Mouse (Mus musculus) lung, postnatal 0 days (tissue): ENCODE measurements around the gene Nup50. TPM values are rescaled to one million over a fixed set of nuclear protein-coding genes. Genes with fewer than 3 reads are reported as not detected.

Experiments used
- ATAC-seq: fragments of 200-750 bp; cut with Nextera tagmentation; 2 replicates; pipeline ENCODE4 v1.8.0; 2017; ENCODE audit warnings: moderate library complexity
- DNase-seq: peaks from one replicate; pipeline ENCODE4 v3.0.0-alpha.2; 2016; ENCODE audit warnings: low spot score
- H3K27ac ChIP-seq: fragments of 300-500 bp; sonication (generic); 2 replicates; pipeline ENCODE4 v1.5.1; 2014; ENCODE audit warnings: antibody characterized with exemption, mild to moderate bottlenecking, low read length, mixed read lengths
- H3K27me3 ChIP-seq: fragments of 300-500 bp; sonication (generic); replicated peaks from 2 replicates; pipeline ENCODE4 v1.6.1; 2014; ENCODE audit warnings: low read length, mixed read lengths; ENCODE audit not compliant: insufficient read depth
- H3K36me3 ChIP-seq: fragments of 300-500 bp; sonication (generic); 2 replicates; pipeline ENCODE4 v1.6.1; 2014; ENCODE audit warnings: low read length, mixed read lengths; ENCODE audit not compliant: insufficient read depth
- H3K4me1 ChIP-seq: fragments of 300-500 bp; sonication (generic); 2 replicates; pipeline ENCODE4 v1.6.1; 2014; ENCODE audit warnings: antibody characterized with exemption, low read depth, low read length, mixed read lengths; ENCODE audit not compliant: insufficient read depth
- H3K4me2 ChIP-seq: fragments of 300-500 bp; sonication (generic); replicated peaks from 2 replicates; pipeline ENCODE4 v1.6.1; 2014; ENCODE audit warnings: low read depth, mild to moderate bottlenecking, low read length, moderate library complexity, mixed read lengths
- H3K4me3 ChIP-seq: fragments of 300-500 bp; sonication (generic); 2 replicates; pipeline ENCODE4 v1.5.1; 2014; ENCODE audit warnings: low read depth, low read length
- H3K9ac ChIP-seq: fragments of 300-500 bp; sonication (generic); replicated peaks from 2 replicates; pipeline ENCODE4 v1.6.1; 2014; ENCODE audit warnings: low read depth, mild to moderate bottlenecking
- H3K9me3 ChIP-seq: fragments of 300-500 bp; sonication (generic); 2 replicates; pipeline ENCODE4 v1.6.1; 2016; ENCODE audit warnings: low read length, mixed read lengths
- CTCF ChIP-seq: IDR thresholded peaks from 2 replicates; pipeline ENCODE4 v1.5.1; 2016; ENCODE audit warnings: antibody characterized with exemption, mild to moderate bottlenecking
- EP300 ChIP-seq: IDR thresholded peaks from 2 replicates; pipeline ENCODE4 v1.6.1; 2016; ENCODE audit warnings: antibody characterized with exemption, mild to moderate bottlenecking, control low read depth
- WGBS: fragments of 180-500 bp; shearing (Covaris S2); extraction: QIAGEN DNeasy Blood & Tissue Kit; methylation state at CpG from one replicate; pipeline ENCODE4 v1.1.7; 2014; 5-methylcytosine and 5-hydroxymethylcytosine counted together
- polyA plus RNA-seq: library from polyadenylated mRNA; unstranded; fragments of >200 nt; fragmentation: Nextera tagmentation; extraction: Ambion mirVana; gene quantifications from 2 replicates; pipeline ENCODE4 v1.2.1, GENCODE M21; 2015

The Nup50 gene
- polyA plus RNA-seq, 1 experiment from 2014 or later: 12.1 TPM

DNA sequence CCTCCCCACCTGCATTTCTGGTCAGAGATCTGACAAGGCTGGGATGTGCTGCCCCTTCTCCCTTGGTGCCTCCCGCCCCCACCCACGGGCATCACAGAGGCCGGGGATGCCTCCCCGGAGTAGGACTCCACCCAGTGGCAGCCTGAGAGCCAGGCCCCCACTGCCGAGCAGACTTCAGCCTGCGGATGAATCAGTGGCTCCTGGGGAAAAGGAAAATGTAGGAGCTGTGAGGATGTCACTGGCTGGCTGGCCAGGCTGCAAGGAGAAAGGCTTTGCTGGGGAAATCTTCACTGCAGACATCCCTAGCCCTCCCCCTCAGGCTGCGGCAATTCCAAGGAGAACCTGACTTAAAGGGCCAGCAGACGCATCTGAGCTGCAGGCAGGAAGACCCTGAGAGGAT is 37.5 kb downstream of the Nup50 start:
- no peaks in the 10 kb centered on the region for H3K27me3 ChIP-seq
- TF ChIP-seq CTCF (no peak), EP300 (no peak)
- H3K4me2 ChIP-seq: no peak overlapping the region
- H3K4me1 ChIP-seq: no peaks in the 10 kb centered on the region
- H3K9me3 ChIP-seq: no peaks in the 10 kb centered on the region
- no peaks in the 10 kb centered on the region for H3K36me3 ChIP-seq
- ATAC-seq: no peak
- no peak overlapping the region for H3K9ac ChIP-seq
- 40% methylated on average over 8 of the region's 8 CpGs for WGBS
- no peak overlapping the region for H3K27ac ChIP-seq
- DNase-seq: no peak
- H3K4me3 ChIP-seq: no peak overlapping the region

DNA sequence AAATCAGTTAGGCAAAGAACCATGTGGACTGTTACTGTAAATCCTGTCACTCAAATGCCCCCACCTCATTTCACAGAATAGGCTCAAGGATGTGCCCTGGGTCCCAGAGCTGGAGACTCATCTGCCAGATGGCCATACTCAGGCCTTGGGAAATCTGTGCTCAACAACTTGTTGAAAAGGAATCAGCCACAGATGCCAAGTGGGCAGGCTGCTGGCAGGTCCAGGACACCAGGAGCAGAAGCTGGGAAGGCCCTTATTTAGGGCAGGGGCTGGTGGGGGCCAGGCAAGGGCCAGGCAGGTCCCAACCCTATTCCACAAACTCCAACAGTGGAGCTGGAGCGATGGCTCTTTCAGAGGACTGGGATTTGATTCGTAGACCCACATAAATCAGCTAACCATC is 39.3 kb downstream of the Nup50 start:
- Histone ChIP-seq H3K9me3 (no peaks in the 10 kb centered on the region), H3K4me1 (no peaks in the 10 kb centered on the region), H3K27ac (no peak overlapping the region), H3K4me3 (no peak overlapping the region), H3K27me3 (no peaks in the 10 kb centered on the region), H3K9ac (no peak overlapping the region), H3K4me2 (no peak overlapping the region), H3K36me3 (no peaks in the 10 kb centered on the region)
- ATAC-seq: no peak
- WGBS: 84% methylated on average over 2 of the region's 2 CpGs
- TF ChIP-seq EP300: no peak
- TF ChIP-seq CTCF: no peak
- no peak for DNase-seq

DNA sequence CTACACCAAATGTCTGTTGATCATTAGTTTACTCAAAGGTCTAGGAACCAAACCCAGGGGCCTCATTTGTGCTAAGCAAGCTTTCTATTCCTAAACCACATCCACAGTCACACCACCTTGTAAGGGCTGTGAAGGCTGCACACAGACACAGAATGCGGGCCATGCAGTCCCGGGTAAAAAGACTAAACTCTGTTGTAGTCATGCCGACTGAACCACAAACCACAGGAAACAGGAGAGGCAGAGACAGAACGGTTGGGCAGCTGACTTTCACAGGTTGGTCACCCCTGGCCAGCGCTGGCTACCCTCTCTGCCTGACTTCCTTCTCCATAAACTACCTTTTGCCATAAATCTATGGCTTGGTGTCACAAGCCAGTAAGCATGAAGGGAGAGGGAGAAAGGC is 41.6 kb downstream of the Nup50 start:
- TF ChIP-seq EP300 (no peak), CTCF (no peak)
- DNase-seq (no peak), ATAC-seq (no peak)
- Histone ChIP-seq H3K4me1 (no peaks in the 10 kb centered on the region), H3K9me3 (no peaks in the 10 kb centered on the region), H3K27ac (no peak overlapping the region), H3K4me3 (no peak overlapping the region), H3K27me3 (no peaks in the 10 kb centered on the region), H3K4me2 (no peak overlapping the region), H3K36me3 (no peaks in the 10 kb centered on the region), H3K9ac (no peak overlapping the region)
- 82% methylated on average over 5 of the region's 5 CpGs for WGBS

DNA sequence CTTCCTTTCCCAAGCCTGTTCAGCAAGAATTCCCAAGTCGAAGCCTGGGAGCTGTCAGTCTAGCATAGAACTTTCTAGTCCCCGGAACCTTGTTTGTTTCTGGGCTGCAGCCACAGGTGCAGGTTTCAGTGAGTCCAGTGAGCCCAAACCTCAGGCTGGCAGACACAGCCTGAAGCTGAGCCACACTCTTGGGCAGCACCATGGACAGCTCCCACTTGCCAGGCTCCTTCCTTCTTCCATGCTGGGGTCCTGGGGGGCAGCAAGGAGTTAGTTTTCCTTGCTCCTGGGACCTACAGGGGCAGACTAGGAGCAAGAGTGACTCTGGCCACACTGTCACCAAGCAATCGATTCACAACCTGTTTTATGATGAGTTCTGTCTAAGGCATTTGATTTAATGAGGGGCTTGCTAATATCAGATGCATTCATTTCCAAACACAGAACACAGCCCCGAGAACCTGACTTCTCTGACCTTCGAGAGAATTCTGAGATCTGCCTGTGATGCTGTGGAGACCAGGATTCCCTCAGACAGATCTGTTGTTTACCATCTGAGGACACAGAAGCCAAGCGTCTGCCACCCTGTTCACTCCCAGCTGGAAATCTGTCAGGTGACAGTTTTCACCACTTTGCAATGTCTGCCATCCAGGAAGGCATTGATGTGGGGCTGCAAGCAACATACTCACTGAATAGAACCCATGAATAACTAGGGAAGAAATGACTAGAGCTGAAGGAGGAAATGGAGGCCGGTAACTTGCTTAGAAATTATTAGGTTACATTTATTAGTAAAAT is 42.6 kb downstream of the Nup50 start:
- H3K9ac ChIP-seq: no peak overlapping the region
- no peaks in the 10 kb centered on the region for H3K27me3 ChIP-seq
- DNase-seq (peak; percentile 44), ATAC-seq (no peak)
- no peak overlapping the region for H3K27ac ChIP-seq
- no peaks in the 10 kb centered on the region for H3K4me1 ChIP-seq
- H3K36me3 ChIP-seq: no peaks in the 10 kb centered on the region
- no peak overlapping the region for H3K4me2 ChIP-seq
- no peaks in the 10 kb centered on the region for H3K9me3 ChIP-seq
- H3K4me3 ChIP-seq: no peak overlapping the region
- TF ChIP-seq CTCF (no peak), EP300 (no peak)
- 55% methylated on average over 7 of the region's 7 CpGs for WGBS

DNA sequence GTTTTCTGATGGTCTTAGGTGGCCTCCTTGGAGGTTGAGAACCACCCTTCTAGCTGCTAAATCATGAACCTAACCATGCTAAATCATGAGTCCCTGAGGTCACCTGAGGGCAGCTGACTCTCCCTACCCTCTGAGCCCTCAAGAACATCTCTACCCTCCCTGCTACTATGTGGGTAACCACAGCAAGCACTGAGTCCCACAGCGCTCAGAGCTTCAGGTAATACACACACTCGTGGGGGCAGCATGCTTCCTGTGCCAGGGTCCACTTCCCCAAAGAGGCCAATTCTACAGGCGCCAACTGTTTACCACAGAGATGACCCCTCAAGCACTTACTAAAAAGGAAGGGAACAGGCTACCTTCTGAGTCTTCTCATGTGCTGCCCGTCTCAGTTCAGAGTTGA is 45.3 kb downstream of the Nup50 start:
- Histone ChIP-seq H3K9me3 (no peaks in the 10 kb centered on the region), H3K9ac (no peak overlapping the region), H3K27me3 (no peaks in the 10 kb centered on the region), H3K4me1 (no peaks in the 10 kb centered on the region), H3K27ac (no peak overlapping the region), H3K4me2 (no peak overlapping the region), H3K4me3 (no peak overlapping the region), H3K36me3 (no peaks in the 10 kb centered on the region)
- DNase-seq (no peak), ATAC-seq (no peak)
- 87% methylated on average over 4 of the region's 4 CpGs for WGBS
- TF ChIP-seq EP300: no peak
- TF ChIP-seq CTCF: no peak

DNA sequence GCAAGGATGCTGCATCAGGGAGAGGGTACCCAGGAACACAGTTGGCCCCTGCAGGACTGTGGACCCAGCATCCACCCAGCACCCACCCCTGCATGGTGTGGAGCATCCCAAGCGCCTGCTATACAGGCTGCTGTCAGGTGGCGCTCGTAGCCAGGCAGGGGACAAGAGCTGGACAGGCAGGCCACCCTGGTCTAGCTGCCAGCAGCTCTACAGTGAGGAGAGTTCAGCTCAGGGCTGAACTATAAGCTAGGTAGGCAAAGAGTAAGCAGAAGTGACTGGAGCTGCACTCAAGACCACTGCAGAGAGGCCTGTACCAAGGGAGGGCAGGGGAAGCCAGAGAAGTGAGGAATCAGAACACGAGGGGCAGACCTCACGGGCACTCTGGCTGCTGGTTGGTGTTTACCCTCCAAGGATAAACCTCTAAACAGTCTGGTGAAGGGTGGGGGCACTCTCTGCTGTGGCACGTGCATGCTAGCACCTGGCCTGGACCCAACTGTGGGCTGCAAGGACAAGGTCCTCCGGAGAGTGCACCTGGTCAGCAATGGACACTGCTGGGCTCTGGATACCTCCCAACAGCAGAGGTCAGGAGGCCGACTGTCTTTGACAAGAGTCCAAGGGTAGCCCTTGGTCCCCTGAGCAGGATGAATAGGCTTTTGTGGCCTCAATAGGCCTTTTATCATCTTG is 49.8 kb downstream of the Nup50 start:
- Histone ChIP-seq H3K4me3 (no peak overlapping the region), H3K4me2 (no peak overlapping the region), H3K9me3 (no peaks in the 10 kb centered on the region), H3K4me1 (no peaks in the 10 kb centered on the region), H3K9ac (no peak overlapping the region), H3K27me3 (no peaks in the 10 kb centered on the region), H3K27ac (no peak overlapping the region), H3K36me3 (no peaks in the 10 kb centered on the region)
- ATAC-seq: no peak
- DNase-seq: no peak
- no peak for TF ChIP-seq CTCF
- TF ChIP-seq EP300: no peak
- 61% methylated on average over 8 of the region's 8 CpGs for WGBS
